Mouse (Mus musculus) midbrain, embryonic 14.5 days (tissue): Measurements from ENCODE around the gene Zfp738. TPM values are rescaled to one million over a fixed set of nuclear protein-coding genes. Genes with fewer than 3 reads are reported as not detected.
"Not testable (repeated sequence)": the region's sequence is repeated elsewhere in the genome, so short reads cannot be mapped to it uniquely, and the experiment has no call there.

ENCODE experiments used
- ATAC-seq: fragments of 200-750 bp; cut with Nextera tagmentation; 2 replicates; pipeline ENCODE4 v1.8.0; 2017; ENCODE audit warnings: moderate number of reproducible peaks, moderate library complexity; ENCODE audit not compliant: low FRiP score, low TSS enrichment
- DNase-seq: peaks from one replicate; pipeline ENCODE4 v3.0.0-alpha.2; 2015
- H3K27ac ChIP-seq: fragments of 300-500 bp; sonication (generic); replicated peaks from 2 replicates; pipeline ENCODE4 v1.5.1; 2014; ENCODE audit warnings: mild to moderate bottlenecking, low read depth, low read length, moderate library complexity
- H3K27me3 ChIP-seq: fragments of 300-500 bp; sonication (generic); 2 replicates; pipeline ENCODE4 v1.6.1; 2014; ENCODE audit warnings: low read length, control low read depth, mixed read lengths; ENCODE audit not compliant: control insufficient read depth, insufficient read depth
- H3K36me3 ChIP-seq: fragments of 300-500 bp; sonication (generic); 2 replicates; pipeline ENCODE4 v1.6.1; 2014; ENCODE audit warnings: low read length, control low read depth; ENCODE audit not compliant: control insufficient read depth, insufficient read depth
- H3K4me1 ChIP-seq: fragments of 300-500 bp; sonication (generic); 2 replicates; pipeline ENCODE4 v1.6.1; 2014; ENCODE audit warnings: mild to moderate bottlenecking, antibody characterized with exemption, low read length, control low read depth; ENCODE audit not compliant: control insufficient read depth, insufficient read depth
- H3K4me2 ChIP-seq: fragments of 300-500 bp; sonication (generic); 2 replicates; pipeline ENCODE4 v1.6.1; 2014; ENCODE audit warnings: mild to moderate bottlenecking, low read length, moderate library complexity
- H3K4me3 ChIP-seq: fragments of 300-500 bp; sonication (generic); replicated peaks from 2 replicates; pipeline ENCODE4 v1.5.1; 2014; ENCODE audit warnings: low read depth, low read length
- H3K9ac ChIP-seq: fragments of 300-500 bp; sonication (generic); replicated peaks from 2 replicates; pipeline ENCODE4 v1.6.1; 2014; ENCODE audit warnings: mild to moderate bottlenecking, low read length, moderate library complexity
- H3K9me3 ChIP-seq: fragments of 300-500 bp; sonication (generic); 2 replicates; pipeline ENCODE4 v1.6.1; 2016; ENCODE audit warnings: low read length, control low read depth, mixed read lengths; ENCODE audit not compliant: control insufficient read depth
- WGBS: fragments of 180-500 bp; shearing (Covaris S2); extraction: QIAGEN DNeasy Blood & Tissue Kit; methylation state at CpG from one replicate; pipeline ENCODE4 v1.1.7; 2014; 5-methylcytosine and 5-hydroxymethylcytosine counted together
- polyA plus RNA-seq: library from polyadenylated mRNA; unstranded; fragments of >200 nt; fragmentation: Nextera tagmentation; extraction: Ambion mirVana; gene quantifications from 2 replicates; pipeline ENCODE4 v1.2.1, GENCODE M21; 2014

The Zfp738 gene
- polyA plus RNA-seq: 13.9 and 15.9 TPM in 2 replicates

GRCm38 (mm10) chr13:67686971-67687370 is at the start of gene Zfp738:
Gene Zfp738, minus strand, starts transcription at chr13:67687071.
- no peaks in the 10 kb centered on the region for H3K9me3 ChIP-seq
- WGBS: 84% methylated on average over 4 of the region's 4 CpGs
- no peaks in the 10 kb centered on the region for H3K36me3 ChIP-seq
- no peak for DNase-seq
- H3K9ac ChIP-seq: no peak within 1 kb of the TSS
- H3K27ac ChIP-seq: no peak within 1 kb of the TSS
- no peaks in the 10 kb centered on the region for H3K4me1 ChIP-seq
- no peaks in the 10 kb centered on the region for H3K27me3 ChIP-seq
- no peak within 1 kb of the TSS for H3K4me2 ChIP-seq
- no peak for ATAC-seq
- no peak within 1 kb of the TSS for H3K4me3 ChIP-seq

GRCm38 (mm10) chr13:67734391-67734790 is 47.5 kb upstream of the Zfp738 start:
- WGBS: 96% methylated on average over 9 of the region's 9 CpGs
- not testable (repeated sequence) for H3K36me3 ChIP-seq, H3K9ac ChIP-seq, ATAC-seq, H3K4me1 ChIP-seq, H3K9me3 ChIP-seq, H3K27me3 ChIP-seq, H3K4me2 ChIP-seq, H3K4me3 ChIP-seq, H3K27ac ChIP-seq, DNase-seq

GRCm38 (mm10) chr13:67729441-67729840 is 42.6 kb upstream of the Zfp738 start:
- Histone ChIP-seq H3K9ac (peak overlapping the region; percentile 57; the same call in 1 of the 2 replicates), H3K4me3 (peak overlapping the region; percentile 50), H3K4me2 (peak overlapping the region; percentile 63)
- H3K27ac ChIP-seq, H3K9me3 ChIP-seq, H3K27me3 ChIP-seq, H3K4me1 ChIP-seq, H3K36me3 ChIP-seq: not testable (repeated sequence)
- 50% methylated on average over 4 of the region's 4 CpGs for WGBS
- ATAC-seq (peak; percentile 46; the same call in 1 of the 2 replicates), DNase-seq (peak; percentile 59)

- H3K4me1 ChIP-seq: no peaks in the 10 kb centered on the region
- peak within 1 kb of the TSS; percentile 57 for H3K9ac ChIP-seq
- H3K27ac ChIP-seq: no peak within 1 kb of the TSS
- ATAC-seq (peak; percentile 67), DNase-seq (peak; percentile 82)
- peak within 1 kb of the TSS; percentile 63 for H3K4me2 ChIP-seq
- H3K27me3 ChIP-seq: no peaks in the 10 kb centered on the region
- peak within 1 kb of the TSS; percentile 50 for H3K4me3 ChIP-seq
- H3K36me3 ChIP-seq: no peaks in the 10 kb centered on the region
- 7% methylated on average over 21 of the region's 21 CpGs for whole genome bisulfite sequencing
- H3K9me3 ChIP-seq: no peaks in the 10 kb centered on the region
These were observed 41.9 kb upstream of the Zfp738 start, which contains the start of gene Zfp65 for GRCm38 (mm10) chr13:67728641-67729318. Gene Zfp65, minus strand, starts transcription at chr13:67729173.

DNA sequence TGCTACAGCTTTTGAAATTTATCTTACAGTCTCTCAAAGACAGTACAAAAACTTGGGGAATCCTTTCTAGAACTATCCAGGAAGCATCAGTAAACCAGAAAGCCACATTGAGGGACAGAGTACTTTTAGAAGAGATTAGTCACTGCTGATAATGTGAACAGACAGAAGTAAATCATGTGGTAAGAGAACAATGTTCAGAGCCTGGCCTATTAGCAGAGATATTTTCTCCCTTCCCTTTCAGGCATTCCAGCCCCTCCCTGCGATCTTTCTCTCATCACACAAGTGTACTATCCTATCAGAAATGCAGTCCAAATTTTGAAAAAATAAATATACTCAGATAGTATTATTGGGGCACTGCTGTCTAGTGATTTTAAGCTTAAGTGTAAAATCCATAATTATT is 41.2 kb upstream of the Zfp738 start:
- Histone ChIP-seq H3K4me1 (0 out of 2 replicates have a peak, but pooled peaks cover 3% of the 10 kb centered on the region), H3K4me3 (peak overlapping the region; percentile 50; the same call in 1 of the 2 replicates), H3K36me3 (no peaks in the 10 kb centered on the region), H3K9me3 (no peaks in the 10 kb centered on the region), H3K27ac (no peak overlapping the region), H3K9ac (peak overlapping the region; percentile 57; the same call in 1 of the 2 replicates), H3K27me3 (no peaks in the 10 kb centered on the region), H3K4me2 (peak overlapping the region; percentile 63)
- ATAC-seq (no peak), DNase-seq (no peak)
- 79% methylated on average over 1 of the region's 1 CpGs for WGBS

GRCm38 (mm10) chr13:67725331-67725730 is 38.5 kb upstream of the Zfp738 start:
- not testable (repeated sequence) for H3K4me2 ChIP-seq, ATAC-seq, H3K4me3 ChIP-seq, H3K9me3 ChIP-seq, H3K4me1 ChIP-seq, H3K27me3 ChIP-seq, H3K36me3 ChIP-seq, H3K9ac ChIP-seq, H3K27ac ChIP-seq
- peak; percentile 22 for DNase-seq
- WGBS: 87% methylated on average over 2 of the region's 2 CpGs

DNA sequence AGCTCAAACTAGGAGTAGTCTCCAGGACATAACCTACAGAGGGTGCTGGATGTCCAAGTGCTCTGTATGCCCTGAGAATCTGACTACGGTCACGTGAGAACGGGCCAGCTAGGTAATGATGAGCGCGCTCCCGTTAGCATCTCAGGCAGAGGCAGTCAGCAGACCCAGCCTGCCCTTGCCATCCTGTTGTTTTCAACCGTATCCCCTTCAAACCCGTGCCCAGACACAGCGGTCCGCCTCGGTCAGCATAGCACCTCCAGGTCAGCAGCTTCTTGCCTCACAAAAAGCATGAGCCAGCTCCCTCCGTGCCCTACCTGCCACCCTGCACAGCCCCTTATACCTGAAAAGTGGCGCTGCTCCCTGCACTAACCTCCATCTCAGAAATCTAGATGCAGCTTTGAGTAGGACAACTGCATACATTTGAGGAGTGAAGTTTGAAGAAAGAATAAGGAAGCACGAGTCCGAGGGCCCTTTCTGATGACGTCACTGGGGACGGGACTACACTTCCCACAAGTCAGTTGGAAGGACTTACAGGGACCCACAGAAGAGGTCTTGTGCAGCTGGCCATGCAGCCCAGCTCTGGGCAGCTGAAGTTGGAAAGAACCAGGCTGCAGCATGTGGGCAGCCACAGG is 37.1 kb upstream of the Zfp738 start:
- Histone ChIP-seq H3K4me2 (peak overlapping the region; percentile 59), H3K4me1 (0 out of 2 replicates have a peak, but pooled peaks cover 4% of the 10 kb centered on the region), H3K9me3 (no peaks in the 10 kb centered on the region), H3K9ac (peak overlapping the region; percentile 76), H3K36me3 (no peaks in the 10 kb centered on the region), H3K4me3 (peak overlapping the region; percentile 80), H3K27me3 (no peaks in the 10 kb centered on the region), H3K27ac (peak overlapping the region; percentile 55; the same call in 1 of the 2 replicates)
- under 1% methylated on average over 17 of the region's 17 CpGs for WGBS
- ATAC-seq (peak; percentile 96), DNase-seq (peak; percentile 96)

- H3K4me3 ChIP-seq: peak overlapping the region; percentile 56
- DNase-seq, H3K36me3 ChIP-seq, H3K9me3 ChIP-seq, H3K27ac ChIP-seq, H3K4me1 ChIP-seq, H3K27me3 ChIP-seq, H3K9ac ChIP-seq, ATAC-seq: not testable (repeated sequence)
- 69% methylated on average over 2 of the region's 2 CpGs for WGBS
- peak overlapping the region; percentile 67 for H3K4me2 ChIP-seq
These were observed 3.0 kb downstream of the Zfp738 start for GRCm38 (mm10) chr13:67683841-67684240.
